Mouse (Mus musculus): ENCODE measurements around the gene Irgm1. TPM values are rescaled to one million over a fixed set of nuclear protein-coding genes. Genes with fewer than 3 reads are reported as not detected.
"Not testable (repeated sequence)": the region's sequence is repeated elsewhere in the genome, so short reads cannot be mapped to it uniquely, and the experiment has no call there.

The Irgm1 gene
- polyA plus RNA-seq, 1 experiment from 2014 or later: 15.2 TPM

DNA sequence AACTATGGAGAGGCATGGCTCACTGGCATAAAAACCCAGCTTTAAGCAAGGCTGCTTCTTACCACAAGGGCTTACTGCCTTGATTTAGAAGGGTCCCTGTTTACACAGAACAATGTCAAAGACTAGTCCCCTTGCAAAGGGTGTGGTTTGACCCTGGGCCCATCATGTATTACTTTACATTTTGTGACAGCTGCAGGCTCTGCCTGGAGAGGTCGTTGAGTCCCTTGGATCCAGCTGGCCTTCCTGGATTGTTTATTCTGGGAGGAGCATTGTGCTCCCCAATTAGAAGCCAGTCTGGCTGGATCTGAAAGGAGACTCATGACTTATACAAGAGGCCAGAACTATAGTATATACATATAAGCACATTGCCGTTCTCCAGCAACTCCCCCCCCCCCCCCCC is 21.2 kb downstream of the Irgm1 start:
- H3K4me2 ChIP-seq: no peak overlapping the region

DNA sequence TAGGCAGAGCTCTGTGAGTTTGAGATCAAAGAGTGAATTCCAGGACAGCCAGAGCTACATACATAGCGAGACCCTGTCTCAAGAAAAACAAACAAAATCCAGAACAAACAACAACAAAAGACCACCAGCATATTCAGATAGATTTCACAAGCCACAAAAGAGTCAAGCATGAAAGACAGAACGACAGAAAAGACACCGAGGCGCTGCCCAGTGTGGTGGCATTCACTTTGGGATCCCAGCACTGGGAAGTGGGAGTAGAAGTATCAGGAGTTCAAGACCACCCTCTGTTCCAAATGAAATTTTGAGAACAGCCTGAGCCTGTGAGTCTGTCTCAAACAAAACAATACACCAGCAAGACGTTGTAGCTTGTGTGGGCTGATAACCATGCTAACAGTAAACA is 24.6 kb downstream of the Irgm1 start:
- DNase-seq (ENCODE audit: low spot score): no peak
- ATAC-seq (replicated peaks; ENCODE audit: low FRiP score): no peak
- Histone ChIP-seq H3K36me3 (ENCODE audit: control insufficient read depth, insufficient read depth, low read length) (no peaks in the 10 kb centered on the region), H3K4me2 (no peak overlapping the region), H3K4me3 (ENCODE audit: low read depth, low read length) (no peak overlapping the region), H3K27me3 (replicated peaks; ENCODE audit: control insufficient read depth, insufficient read depth, low read length) (peaks cover 8% of the 10 kb centered on the region), H3K27ac (ENCODE audit: low read depth, low read length) (no peak overlapping the region), H3K9me3 (ENCODE audit: control insufficient read depth, low read length) (no peaks in the 10 kb centered on the region; the same call in 1 of the 2 replicates), H3K9ac (ENCODE audit: low read depth, low read length) (no peak overlapping the region), H3K4me1 (replicated peaks; ENCODE audit: control insufficient read depth, insufficient read depth, low read length) (0 out of 2 replicates have a peak, but pooled peaks cover 3% of the 10 kb centered on the region)
- 63% methylated on average over 5 of the region's 5 CpGs for WGBS

More for the DNA sequence above, 21.2 kb downstream of the Irgm1 start:
- DNase-seq (ENCODE audit: low spot score) (no peak), ATAC-seq (replicated peaks; ENCODE audit: low FRiP score) (no peak)
- Histone ChIP-seq H3K9ac (ENCODE audit: low read depth, low read length) (no peak overlapping the region), H3K4me1 (replicated peaks; ENCODE audit: control insufficient read depth, insufficient read depth, low read length) (peaks cover 16% of the 10 kb centered on the region; the same call in 1 of the 2 replicates), H3K4me3 (ENCODE audit: low read depth, low read length) (no peak overlapping the region), H3K27me3 (replicated peaks; ENCODE audit: control insufficient read depth, insufficient read depth, low read length) (peaks cover 8% of the 10 kb centered on the region), H3K36me3 (ENCODE audit: control insufficient read depth, insufficient read depth, low read length) (no peaks in the 10 kb centered on the region), H3K27ac (ENCODE audit: low read depth, low read length) (no peak overlapping the region), H3K9me3 (ENCODE audit: control insufficient read depth, low read length) (no peaks in the 10 kb centered on the region; the same call in 1 of the 2 replicates)
- 48% methylated on average over 2 of the region's 2 CpGs for WGBS

- not testable (repeated sequence) for H3K4me2 ChIP-seq; H3K27me3 ChIP-seq (replicated peaks; ENCODE audit: control insufficient read depth, insufficient read depth, low read length); H3K36me3 ChIP-seq (ENCODE audit: control insufficient read depth, insufficient read depth, low read length); H3K9ac ChIP-seq (ENCODE audit: low read depth, low read length); H3K4me1 ChIP-seq (replicated peaks; ENCODE audit: control insufficient read depth, insufficient read depth, low read length); H3K27ac ChIP-seq (ENCODE audit: low read depth, low read length); H3K9me3 ChIP-seq (ENCODE audit: control insufficient read depth, low read length); H3K4me3 ChIP-seq (ENCODE audit: low read depth, low read length); DNase-seq (ENCODE audit: low spot score); ATAC-seq (replicated peaks; ENCODE audit: low FRiP score)
- WGBS: 78% methylated on average over 2 of the region's 2 CpGs
Measured at GRCm38 (mm10) chr11:48846362-48846761, 25.1 kb downstream of the Irgm1 start.

DNA sequence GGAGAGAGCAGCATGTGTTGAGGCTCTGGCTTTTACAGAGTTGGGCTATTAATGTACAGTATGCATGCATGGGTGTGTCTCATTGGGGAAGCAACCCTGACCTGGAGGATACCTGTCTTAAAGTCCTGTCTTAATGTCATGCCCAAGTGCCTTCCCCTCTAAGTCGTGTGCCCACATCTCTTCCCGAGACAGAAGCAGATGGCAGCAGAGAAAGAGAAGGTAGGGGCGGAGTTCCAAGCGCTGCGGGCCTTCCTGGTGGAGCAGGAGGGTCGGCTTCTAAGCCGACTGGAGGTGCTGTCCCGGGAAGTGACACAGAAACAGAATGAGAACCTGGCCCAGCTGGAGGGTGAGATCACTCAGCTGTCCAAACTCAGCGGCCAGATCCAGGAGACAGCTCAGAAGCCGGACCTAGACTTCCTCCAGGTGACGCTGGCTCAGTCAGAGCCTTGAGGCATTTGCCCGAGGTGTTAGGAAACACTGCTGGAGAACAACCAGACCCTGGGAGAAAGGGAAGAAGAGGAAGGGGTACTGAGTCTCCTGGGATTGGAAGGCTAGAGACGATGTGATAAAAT is 26.2 kb downstream of the Irgm1 start:
- H3K4me1 ChIP-seq (replicated peaks; ENCODE audit: control insufficient read depth, insufficient read depth, low read length): 0 out of 2 replicates have a peak, but pooled peaks cover 3% of the 10 kb centered on the region
- H3K9me3 ChIP-seq (ENCODE audit: control insufficient read depth, low read length): no peaks in the 10 kb centered on the region
- H3K36me3 ChIP-seq (ENCODE audit: control insufficient read depth, insufficient read depth, low read length): no peaks in the 10 kb centered on the region
- DNase-seq (ENCODE audit: low spot score) (no peak), ATAC-seq (replicated peaks; ENCODE audit: low FRiP score) (no peak)
- no peak overlapping the region for H3K27ac ChIP-seq (ENCODE audit: low read depth, low read length)
- peaks cover 8% of the 10 kb centered on the region for H3K27me3 ChIP-seq (replicated peaks; ENCODE audit: control insufficient read depth, insufficient read depth, low read length)
- 39% methylated on average over 13 of the region's 13 CpGs for WGBS
- H3K9ac ChIP-seq (ENCODE audit: low read depth, low read length): no peak overlapping the region
- no peak overlapping the region for H3K4me3 ChIP-seq (ENCODE audit: low read depth, low read length)
- no peak overlapping the region for H3K4me2 ChIP-seq

- Histone ChIP-seq H3K27me3 (replicated peaks; ENCODE audit: control insufficient read depth, insufficient read depth, low read length) (no peaks in the 10 kb centered on the region; the same call in 1 of the 2 replicates), H3K9ac (ENCODE audit: low read depth, low read length) (no peak overlapping the region), H3K36me3 (ENCODE audit: control insufficient read depth, insufficient read depth, low read length) (no peaks in the 10 kb centered on the region), H3K9me3 (ENCODE audit: control insufficient read depth, low read length) (no peaks in the 10 kb centered on the region), H3K4me2 (no peak overlapping the region), H3K4me1 (replicated peaks; ENCODE audit: control insufficient read depth, insufficient read depth, low read length) (no peaks in the 10 kb centered on the region), H3K27ac (ENCODE audit: low read depth, low read length) (no peak overlapping the region), H3K4me3 (ENCODE audit: low read depth, low read length) (no peak overlapping the region)
- DNase-seq (ENCODE audit: low spot score) (no peak), ATAC-seq (replicated peaks; ENCODE audit: low FRiP score) (no peak)
- 69% methylated on average over 6 of the region's 6 CpGs for WGBS
Measured at GRCm38 (mm10) chr11:48844309-48844708, 27.2 kb downstream of the Irgm1 start.

- Histone ChIP-seq H3K4me2 (no peak overlapping the region), H3K36me3 (ENCODE audit: control insufficient read depth, insufficient read depth, low read length) (no peaks in the 10 kb centered on the region), H3K4me3 (ENCODE audit: low read depth, low read length) (no peak overlapping the region), H3K27ac (ENCODE audit: low read depth, low read length) (no peak overlapping the region), H3K4me1 (replicated peaks; ENCODE audit: control insufficient read depth, insufficient read depth, low read length) (peaks cover 5% of the 10 kb centered on the region), H3K9ac (ENCODE audit: low read depth, low read length) (no peak overlapping the region), H3K9me3 (ENCODE audit: control insufficient read depth, low read length) (no peaks in the 10 kb centered on the region), H3K27me3 (replicated peaks; ENCODE audit: control insufficient read depth, insufficient read depth, low read length) (no peaks in the 10 kb centered on the region)
- ATAC-seq (replicated peaks; ENCODE audit: low FRiP score) (no peak), DNase-seq (ENCODE audit: low spot score) (no peak)
- WGBS: 77% methylated on average over 11 of the region's 11 CpGs
Measured at GRCm38 (mm10) chr11:48843202-48843601, 28.3 kb downstream of the Irgm1 start.

- H3K4me2 ChIP-seq: no peak overlapping the region
- DNase-seq (ENCODE audit: low spot score) (no peak), ATAC-seq (replicated peaks; ENCODE audit: low FRiP score) (no peak)
- no peak overlapping the region for H3K4me3 ChIP-seq (ENCODE audit: low read depth, low read length)
- peaks cover 7% of the 10 kb centered on the region for H3K4me1 ChIP-seq (replicated peaks; ENCODE audit: control insufficient read depth, insufficient read depth, low read length)
- no peaks in the 10 kb centered on the region for H3K9me3 ChIP-seq (ENCODE audit: control insufficient read depth, low read length)
- no peaks in the 10 kb centered on the region for H3K36me3 ChIP-seq (ENCODE audit: control insufficient read depth, insufficient read depth, low read length)
- no peaks in the 10 kb centered on the region for H3K27me3 ChIP-seq (replicated peaks; ENCODE audit: control insufficient read depth, insufficient read depth, low read length)
- H3K9ac ChIP-seq (ENCODE audit: low read depth, low read length): no peak overlapping the region
- WGBS: 73% methylated on average over 4 of the region's 4 CpGs
- H3K27ac ChIP-seq (ENCODE audit: low read depth, low read length): no peak overlapping the region
Measured at GRCm38 (mm10) chr11:48842378-48842792, 29.1 kb downstream of the Irgm1 start.

GRCm38 (mm10) chr11:48841213-48841612 is 30.3 kb downstream of the Irgm1 start:
- Histone ChIP-seq H3K4me3 (ENCODE audit: low read depth, low read length) (no peak overlapping the region), H3K4me2 (no peak overlapping the region), H3K4me1 (replicated peaks; ENCODE audit: control insufficient read depth, insufficient read depth, low read length) (peaks cover 11% of the 10 kb centered on the region), H3K36me3 (ENCODE audit: control insufficient read depth, insufficient read depth, low read length) (no peaks in the 10 kb centered on the region), H3K9ac (ENCODE audit: low read depth, low read length) (no peak overlapping the region), H3K27ac (ENCODE audit: low read depth, low read length) (no peak overlapping the region), H3K27me3 (replicated peaks; ENCODE audit: control insufficient read depth, insufficient read depth, low read length) (peaks cover 4% of the 10 kb centered on the region; the same call in 1 of the 2 replicates), H3K9me3 (ENCODE audit: control insufficient read depth, low read length) (no peaks in the 10 kb centered on the region)
- DNase-seq (ENCODE audit: low spot score): no peak
- no peak for ATAC-seq (replicated peaks; ENCODE audit: low FRiP score)
- WGBS: 76% methylated on average over 5 of the region's 5 CpGs

GRCm38 (mm10) chr11:48840805-48841204 is 30.7 kb downstream of the Irgm1 start:
- Histone ChIP-seq H3K9ac (ENCODE audit: low read depth, low read length) (no peak overlapping the region), H3K9me3 (ENCODE audit: control insufficient read depth, low read length) (no peaks in the 10 kb centered on the region), H3K27ac (ENCODE audit: low read depth, low read length) (no peak overlapping the region), H3K27me3 (replicated peaks; ENCODE audit: control insufficient read depth, insufficient read depth, low read length) (peaks cover 6% of the 10 kb centered on the region; the same call in 1 of the 2 replicates), H3K4me3 (ENCODE audit: low read depth, low read length) (no peak overlapping the region), H3K4me1 (replicated peaks; ENCODE audit: control insufficient read depth, insufficient read depth, low read length) (peaks cover 11% of the 10 kb centered on the region), H3K4me2 (no peak overlapping the region), H3K36me3 (ENCODE audit: control insufficient read depth, insufficient read depth, low read length) (no peaks in the 10 kb centered on the region)
- DNase-seq (ENCODE audit: low spot score) (no peak), ATAC-seq (replicated peaks; ENCODE audit: low FRiP score) (no peak)

Measured in liver, embryonic 11.5 days (tissue).